Mouse (Mus musculus): ENCODE results near the gene Tox2. TPM values are rescaled to one million over a fixed set of nuclear protein-coding genes. Genes with fewer than 3 reads are reported as not detected.

The Tox2 gene
- polyA plus RNA-seq, 1 experiment from 2014 or later: 0.69 TPM

DNA sequence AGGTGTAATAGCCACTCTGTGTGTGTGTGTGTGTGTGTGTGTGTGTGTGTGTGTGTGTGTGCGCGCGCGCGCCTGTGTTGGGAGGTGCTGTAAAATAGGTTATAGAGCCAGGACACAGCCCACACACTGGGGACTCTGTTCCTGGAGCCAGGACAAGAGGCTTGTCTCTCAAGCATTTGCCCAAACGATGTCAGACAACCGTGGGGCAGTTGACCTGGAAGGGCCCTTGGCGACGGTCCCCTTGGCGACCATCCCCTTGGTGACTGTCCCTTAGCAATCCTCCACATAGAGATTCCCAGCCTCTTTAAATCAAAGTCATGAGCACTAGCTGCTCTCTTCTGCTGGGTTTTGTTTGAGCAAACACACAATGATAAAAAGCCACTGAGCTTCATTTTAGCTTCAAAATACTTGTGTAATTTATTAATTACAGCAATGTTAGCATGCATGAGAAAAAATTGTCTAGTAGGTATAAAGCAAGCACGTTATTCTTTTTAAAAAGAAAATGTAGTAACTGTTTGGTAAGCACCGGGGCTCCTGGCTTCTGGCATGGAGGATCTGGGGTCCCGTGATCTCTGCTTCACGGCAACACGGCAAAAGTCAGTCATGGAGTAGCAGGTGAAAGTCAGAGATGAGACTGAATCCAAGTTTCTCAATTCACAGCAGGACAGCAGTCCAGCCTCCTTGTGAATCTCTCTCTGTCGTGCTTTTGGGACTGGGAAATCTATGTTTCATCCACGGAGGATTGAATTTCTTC lies 3.0 kb downstream of the Tox2 start:
- WGBS (ENCODE audit: insufficient replicate concordance): 59% methylated on average over 17 of the region's 17 CpGs
- H3K9me3 ChIP-seq (replicated peaks): no peaks in the 10 kb centered on the region
- H3K27me3 ChIP-seq: peaks cover 63% of the 10 kb centered on the region
- no peak overlapping the region for H3K4me2 ChIP-seq
- no peak for ATAC-seq (ENCODE audit: insufficient read depth)
- no peak overlapping the region for H3K27ac ChIP-seq (replicated peaks)
- no peak overlapping the region for H3K4me3 ChIP-seq (replicated peaks)
- peaks cover 22% of the 10 kb centered on the region for H3K4me1 ChIP-seq (replicated peaks)
- H3K36me3 ChIP-seq (replicated peaks): no peaks in the 10 kb centered on the region
- no peak overlapping the region for H3K9ac ChIP-seq

DNA sequence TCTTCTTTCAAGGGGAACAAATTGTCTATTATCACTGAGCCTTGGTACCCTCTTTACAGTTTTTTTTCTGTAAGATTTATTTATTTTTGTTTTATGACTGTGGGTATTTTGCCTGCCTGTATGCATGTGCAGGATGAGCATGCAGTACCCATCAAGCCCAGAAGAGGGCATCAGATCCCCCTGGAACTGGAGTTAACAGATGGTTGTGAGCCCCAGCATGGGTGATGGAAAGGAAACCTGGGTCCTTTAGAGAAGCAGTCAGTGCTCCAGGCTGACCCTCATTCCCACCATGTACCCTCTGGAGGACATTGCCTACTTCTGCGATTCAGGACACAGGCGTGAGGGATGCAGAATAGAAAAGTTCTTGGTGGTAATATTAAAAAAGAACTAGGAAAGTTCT lies 4.4 kb downstream of the Tox2 start:
- Histone ChIP-seq H3K4me1 (replicated peaks) (peaks cover 22% of the 10 kb centered on the region), H3K36me3 (replicated peaks) (no peaks in the 10 kb centered on the region), H3K4me3 (replicated peaks) (no peak overlapping the region), H3K27ac (replicated peaks) (no peak overlapping the region), H3K9ac (no peak overlapping the region), H3K9me3 (replicated peaks) (no peaks in the 10 kb centered on the region), H3K4me2 (no peak overlapping the region), H3K27me3 (peaks cover 55% of the 10 kb centered on the region)
- WGBS (ENCODE audit: insufficient replicate concordance): 81% methylated on average over 2 of the region's 2 CpGs
- no peak for ATAC-seq (ENCODE audit: insufficient read depth)

DNA sequence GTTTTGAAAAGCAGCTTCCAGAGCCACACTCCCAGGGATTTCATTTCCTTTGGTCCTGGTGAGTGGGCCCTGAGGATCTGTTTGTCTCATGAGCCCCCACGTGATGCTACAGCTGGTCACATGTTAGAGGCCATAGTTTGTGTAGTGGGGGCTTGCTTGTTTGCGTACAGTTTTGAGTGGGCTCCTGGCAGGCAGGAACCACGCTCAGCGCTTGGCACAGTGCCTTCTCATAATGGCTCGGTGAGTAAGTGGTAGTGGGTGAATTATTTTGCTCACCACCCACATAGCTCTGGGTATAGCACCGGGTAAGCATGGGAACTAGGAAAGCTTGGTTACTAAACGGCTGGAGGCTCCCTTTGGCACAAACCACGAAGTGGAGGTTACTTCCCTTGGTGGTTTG lies 6.2 kb downstream of the Tox2 start:
- WGBS (ENCODE audit: insufficient replicate concordance): 51% methylated on average over 8 of the region's 8 CpGs
- H3K9ac ChIP-seq: no peak overlapping the region
- no peaks in the 10 kb centered on the region for H3K36me3 ChIP-seq (replicated peaks)
- H3K27me3 ChIP-seq: peaks cover 41% of the 10 kb centered on the region
- H3K4me2 ChIP-seq: no peak overlapping the region
- no peak overlapping the region for H3K4me3 ChIP-seq (replicated peaks)
- H3K4me1 ChIP-seq (replicated peaks): peaks cover 5% of the 10 kb centered on the region; the same call in 1 of the 2 replicates
- no peak for ATAC-seq (ENCODE audit: insufficient read depth)
- no peak overlapping the region for H3K27ac ChIP-seq (replicated peaks)
- no peaks in the 10 kb centered on the region for H3K9me3 ChIP-seq (replicated peaks)

DNA sequence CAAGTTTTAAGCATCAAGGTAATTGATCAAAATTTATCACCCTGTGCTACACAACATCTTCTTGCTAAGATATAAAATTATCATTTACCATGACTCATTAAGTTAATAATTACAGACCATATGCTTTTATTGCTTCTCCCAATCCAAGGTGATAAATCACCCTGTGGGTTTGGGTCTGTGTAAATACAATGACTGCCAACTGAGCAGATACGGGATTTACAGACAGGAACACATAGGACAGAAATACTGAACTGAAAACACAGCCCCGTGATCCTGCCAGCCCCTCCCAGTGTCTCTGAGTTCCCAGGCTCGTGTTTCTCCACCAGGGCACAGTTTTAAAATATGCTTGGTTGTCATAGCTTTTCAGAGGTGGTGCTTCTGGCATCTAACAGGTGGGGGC lies 10.2 kb downstream of the Tox2 start:
- H3K9me3 ChIP-seq (replicated peaks): no peaks in the 10 kb centered on the region
- no peak overlapping the region for H3K4me3 ChIP-seq (replicated peaks)
- no peak overlapping the region for H3K9ac ChIP-seq
- no peak for ATAC-seq (ENCODE audit: insufficient read depth)
- H3K4me2 ChIP-seq: no peak overlapping the region
- no peaks in the 10 kb centered on the region for H3K36me3 ChIP-seq (replicated peaks)
- H3K27me3 ChIP-seq: peaks cover 15% of the 10 kb centered on the region
- no peak overlapping the region for H3K27ac ChIP-seq (replicated peaks)
- 23% methylated on average over 3 of the region's 3 CpGs for WGBS (ENCODE audit: insufficient replicate concordance)
- no peaks in the 10 kb centered on the region for H3K4me1 ChIP-seq (replicated peaks)

DNA sequence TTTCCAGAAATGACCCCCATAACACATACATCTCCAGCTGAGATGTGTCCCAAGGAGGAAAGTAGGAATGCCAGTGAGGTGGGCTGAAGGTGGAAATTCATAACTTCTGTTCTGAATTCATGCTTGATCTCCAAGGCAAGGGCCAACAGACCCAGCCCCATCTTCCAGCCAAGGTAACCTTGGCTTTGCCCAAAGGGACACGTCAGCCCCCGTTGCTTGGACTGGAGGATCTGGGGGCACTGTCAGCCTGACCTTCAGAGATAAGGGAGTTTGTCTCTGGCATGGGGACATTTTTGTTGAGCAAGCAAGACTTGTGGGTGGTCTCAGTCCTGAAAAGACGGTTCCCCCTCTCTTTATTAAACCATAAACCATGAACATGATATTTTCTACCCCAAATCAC lies 15.2 kb downstream of the Tox2 start:
- Histone ChIP-seq H3K4me2 (no peak overlapping the region), H3K27ac (replicated peaks) (no peak overlapping the region), H3K4me3 (replicated peaks) (no peak overlapping the region), H3K36me3 (replicated peaks) (no peaks in the 10 kb centered on the region), H3K9me3 (replicated peaks) (no peaks in the 10 kb centered on the region), H3K4me1 (replicated peaks) (no peaks in the 10 kb centered on the region), H3K9ac (no peak overlapping the region), H3K27me3 (0 out of 2 replicates have a peak, but pooled peaks cover 3% of the 10 kb centered on the region)
- 11% methylated on average over 3 of the region's 3 CpGs for WGBS (ENCODE audit: insufficient replicate concordance)
- no peak for ATAC-seq (ENCODE audit: insufficient read depth)

DNA sequence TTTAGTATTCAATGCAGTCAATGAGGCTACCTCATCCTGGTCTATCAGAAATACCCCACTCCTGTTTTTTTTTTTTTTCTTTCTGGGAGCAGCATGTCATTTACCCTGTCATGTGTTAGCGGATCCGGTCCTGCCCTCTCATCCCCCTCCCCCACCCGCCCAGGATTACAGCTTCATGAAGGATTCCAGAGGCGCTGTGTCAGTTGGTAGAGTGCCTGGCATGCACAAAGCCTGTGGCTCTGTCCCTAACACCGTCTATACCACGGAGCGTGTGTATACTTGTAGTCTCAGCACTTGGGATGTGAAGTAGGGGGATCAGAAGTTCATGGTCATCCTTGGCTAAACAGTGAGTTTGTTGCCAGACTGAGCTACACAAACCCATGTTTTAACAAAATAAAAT lies 15.6 kb downstream of the Tox2 start:
- no peak overlapping the region for H3K4me2 ChIP-seq
- no peak for ATAC-seq (ENCODE audit: insufficient read depth)
- H3K4me3 ChIP-seq (replicated peaks): no peak overlapping the region
- H3K36me3 ChIP-seq (replicated peaks): no peaks in the 10 kb centered on the region
- H3K9me3 ChIP-seq (replicated peaks): no peaks in the 10 kb centered on the region
- WGBS (ENCODE audit: insufficient replicate concordance): 50% methylated on average over 7 of the region's 7 CpGs
- no peak overlapping the region for H3K9ac ChIP-seq
- H3K4me1 ChIP-seq (replicated peaks): no peaks in the 10 kb centered on the region
- 0 out of 2 replicates have a peak, but pooled peaks cover 3% of the 10 kb centered on the region for H3K27me3 ChIP-seq
- H3K27ac ChIP-seq (replicated peaks): no peak overlapping the region

DNA sequence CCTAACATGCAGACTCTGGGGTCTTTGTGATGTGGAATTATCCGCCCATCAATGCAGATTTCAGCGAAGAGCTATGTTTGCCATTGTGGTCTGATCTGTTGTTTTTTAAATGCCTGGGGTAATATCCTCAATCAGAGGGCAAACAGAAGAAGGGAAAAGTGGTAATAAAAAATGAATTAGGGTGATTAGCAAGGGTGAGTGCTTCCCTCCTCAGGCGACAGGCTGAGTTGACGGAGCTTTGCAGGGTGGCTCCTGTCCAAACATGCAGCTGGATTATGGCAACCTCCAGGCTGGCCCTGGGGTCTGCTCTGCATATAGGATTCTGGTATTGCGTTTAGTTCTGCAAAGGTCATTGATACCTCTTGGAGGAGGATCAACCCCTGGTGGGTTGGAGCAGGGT lies 16.5 kb downstream of the Tox2 start:
- no peaks in the 10 kb centered on the region for H3K36me3 ChIP-seq (replicated peaks)
- WGBS (ENCODE audit: insufficient replicate concordance): 58% methylated on average over 5 of the region's 5 CpGs

DNA sequence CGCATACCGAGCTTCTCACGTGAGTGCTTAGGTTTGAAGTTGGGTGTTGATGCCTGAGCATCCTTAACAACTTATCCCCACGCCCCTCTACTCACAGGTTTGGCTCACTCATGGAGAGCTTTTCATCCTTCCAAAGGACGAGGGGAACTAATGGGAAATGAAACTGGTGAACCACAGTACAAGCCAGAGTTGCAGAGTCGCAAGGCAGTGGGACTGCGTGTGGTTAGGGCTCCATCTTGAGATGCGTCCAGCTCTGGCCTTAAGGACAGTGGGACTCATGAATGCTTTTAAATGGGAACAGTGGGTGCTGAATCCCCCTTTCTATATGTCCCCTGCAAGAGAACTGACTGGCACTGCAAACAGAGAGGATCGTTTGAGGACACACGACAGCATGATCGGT lies 17.8 kb downstream of the Tox2 start:
- Histone ChIP-seq H3K36me3 (replicated peaks) (no peaks in the 10 kb centered on the region), H3K27ac (replicated peaks) (no peak overlapping the region), H3K9ac (no peak overlapping the region), H3K27me3 (no peaks in the 10 kb centered on the region), H3K4me1 (replicated peaks) (no peaks in the 10 kb centered on the region), H3K4me2 (no peak overlapping the region), H3K9me3 (replicated peaks) (no peaks in the 10 kb centered on the region), H3K4me3 (replicated peaks) (no peak overlapping the region)
- 74% methylated on average over 11 of the region's 11 CpGs for WGBS (ENCODE audit: insufficient replicate concordance)
- no peak for ATAC-seq (ENCODE audit: insufficient read depth)

More for the DNA sequence above, 16.5 kb downstream of the Tox2 start:
- Histone ChIP-seq H3K9ac (no peak overlapping the region), H3K4me3 (replicated peaks) (no peak overlapping the region), H3K4me2 (no peak overlapping the region), H3K27me3 (no peaks in the 10 kb centered on the region), H3K9me3 (replicated peaks) (no peaks in the 10 kb centered on the region), H3K4me1 (replicated peaks) (no peaks in the 10 kb centered on the region), H3K27ac (replicated peaks) (no peak overlapping the region)
- ATAC-seq (ENCODE audit: insufficient read depth): no peak

DNA sequence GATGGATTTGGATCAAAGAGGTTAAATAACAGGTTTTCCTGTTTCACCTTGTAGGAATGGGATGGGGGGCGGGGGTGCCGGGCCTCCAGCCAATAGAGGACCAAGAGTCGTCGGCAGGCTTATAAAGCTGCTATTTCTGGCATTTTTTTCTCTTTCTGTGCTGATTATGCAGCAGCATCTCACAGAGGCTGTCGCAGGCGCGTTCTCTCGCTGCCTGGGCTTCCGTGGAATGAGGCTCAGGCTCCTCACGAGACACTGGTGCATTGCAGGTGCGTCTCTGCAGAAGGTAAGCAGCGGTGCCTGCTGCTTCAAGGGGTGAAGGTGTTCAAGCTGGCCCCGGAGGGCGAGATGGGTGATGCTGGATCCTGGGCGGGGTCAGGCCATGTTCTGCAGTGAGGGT lies 22.4 kb downstream of the Tox2 start:
- no peak for ATAC-seq (ENCODE audit: insufficient read depth)
- peaks cover 10% of the 10 kb centered on the region; the same call in 1 of the 2 replicates for H3K4me1 ChIP-seq (replicated peaks)
- no peaks in the 10 kb centered on the region for H3K36me3 ChIP-seq (replicated peaks)
- H3K27me3 ChIP-seq: no peaks in the 10 kb centered on the region; the same call in 1 of the 2 replicates
- WGBS (ENCODE audit: insufficient replicate concordance): 66% methylated on average over 15 of the region's 15 CpGs
- H3K4me2 ChIP-seq: no peak overlapping the region
- no peak overlapping the region for H3K9ac ChIP-seq
- no peaks in the 10 kb centered on the region for H3K9me3 ChIP-seq (replicated peaks)
- no peak overlapping the region for H3K4me3 ChIP-seq (replicated peaks)
- H3K27ac ChIP-seq (replicated peaks): no peak overlapping the region

DNA sequence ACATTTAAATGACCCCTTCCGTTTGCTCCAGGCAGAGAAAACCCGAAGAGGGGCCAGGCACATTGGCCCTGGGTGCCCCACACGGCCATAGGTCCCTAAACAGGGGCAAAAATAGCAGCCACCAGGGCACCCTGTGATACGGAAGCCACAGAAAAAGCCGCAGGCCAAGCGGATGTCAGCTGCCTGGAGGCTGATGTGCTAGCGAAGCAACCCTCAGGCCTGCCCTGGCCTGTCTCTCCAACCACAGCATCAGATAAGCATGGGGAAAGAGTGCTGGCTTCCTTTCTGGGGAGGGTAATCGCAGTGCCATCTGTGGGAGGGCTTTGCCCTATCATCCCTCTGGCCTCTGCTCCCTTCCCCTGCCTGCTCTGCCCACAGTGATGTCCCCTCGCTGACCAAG lies 26.1 kb downstream of the Tox2 start:
- ATAC-seq (ENCODE audit: insufficient read depth): peak; percentile 69

DNA sequence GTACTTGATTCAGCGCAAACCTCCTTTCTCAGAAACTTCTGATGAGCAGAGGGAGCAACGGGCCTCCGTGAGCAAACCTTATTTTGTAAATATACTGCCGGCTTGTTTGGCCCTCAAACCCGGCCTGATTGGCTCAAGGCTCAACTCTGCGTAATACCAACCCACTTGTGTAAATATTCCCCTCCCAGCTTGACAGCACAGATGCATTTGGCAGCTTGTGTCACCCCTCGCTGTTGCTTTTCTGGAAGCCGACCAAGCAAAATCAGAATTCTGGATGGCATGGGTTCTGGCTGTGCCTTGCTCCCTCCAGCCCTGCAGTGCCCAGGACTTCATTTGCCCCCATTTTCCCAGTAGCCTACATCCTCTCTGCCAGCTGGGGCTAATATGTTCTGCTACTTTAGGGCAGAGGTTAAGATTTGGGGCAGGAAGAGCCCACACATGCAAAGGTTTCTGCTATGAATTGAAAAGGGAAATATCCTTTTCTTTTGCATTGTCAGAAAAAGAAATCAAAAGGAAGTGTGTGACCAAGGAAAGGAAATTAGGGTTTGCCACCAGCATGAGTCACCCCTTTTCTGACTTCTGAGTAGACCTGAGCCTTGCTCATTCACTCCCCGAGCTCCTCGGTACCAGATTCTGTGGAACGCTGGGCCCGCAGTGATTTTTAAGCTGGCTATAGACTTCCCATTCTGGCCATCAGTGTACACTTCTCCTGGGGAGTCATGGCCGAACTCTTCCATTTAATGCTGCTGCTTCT lies 29.0 kb downstream of the Tox2 start:
- Histone ChIP-seq H3K27ac (replicated peaks) (no peak overlapping the region), H3K36me3 (replicated peaks) (no peaks in the 10 kb centered on the region), H3K4me3 (replicated peaks) (no peak overlapping the region), H3K9me3 (replicated peaks) (no peaks in the 10 kb centered on the region), H3K4me2 (no peak overlapping the region), H3K4me1 (replicated peaks) (peaks cover 10% of the 10 kb centered on the region; the same call in 1 of the 2 replicates), H3K27me3 (peaks cover 19% of the 10 kb centered on the region), H3K9ac (no peak overlapping the region)
- WGBS (ENCODE audit: insufficient replicate concordance): 38% methylated on average over 13 of the region's 13 CpGs
- no peak for ATAC-seq (ENCODE audit: insufficient read depth)

More for the DNA sequence above, 26.1 kb downstream of the Tox2 start:
- Histone ChIP-seq H3K4me3 (replicated peaks) (no peak overlapping the region), H3K27me3 (peaks cover 19% of the 10 kb centered on the region), H3K27ac (replicated peaks) (no peak overlapping the region), H3K4me2 (no peak overlapping the region), H3K4me1 (replicated peaks) (peaks cover 10% of the 10 kb centered on the region; the same call in 1 of the 2 replicates), H3K9ac (no peak overlapping the region), H3K9me3 (replicated peaks) (no peaks in the 10 kb centered on the region), H3K36me3 (replicated peaks) (no peaks in the 10 kb centered on the region)
- 11% methylated on average over 9 of the region's 9 CpGs for WGBS (ENCODE audit: insufficient replicate concordance)
